Comparison of ENCODE assay signal across 9 mouse cellular contexts in genomic region chr8:46311159-46311558, GRCm38 (mm10). TPM values are rescaled to one million over a fixed set of nuclear protein-coding genes. Genes with fewer than 3 reads are reported as not detected.
DNase-seq lines count a peak whose midpoint lies in the region; ATAC-seq and TF ChIP-seq lines count a peak whose summit lies in the region.
"Had no signal": no experiment of that assay in that cellular context is flagged by ENCODE, and none has a peak within 500 bp of the region (broad histone marks: within the 10 kb centered on the region; RNA-seq: fewer than 3 reads in every experiment).

No protein-coding gene starts in this region.

- whole genome bisulfite sequencing in heart, embryonic 15.5 days = 9% methylated on average over 10 of the region's 10 CpGs
- 9% methylated on average over 10 of the region's 10 CpGs for WGBS in liver, embryonic 14.5 days (ENCODE audit: insufficient replicate concordance)
- 9% methylated on average over 10 of the region's 10 CpGs for WGBS in thymus, adult 2 months

- peak; percentile 89 for DNase-seq in brain, embryonic 14.5 days (ENCODE audit: low read depth)
- peak; percentile 86 to 93 for DNase-seq in kidney, postnatal 36 days
- peak; percentile 59 to 72 (median 72) for DNase-seq in liver, embryonic 14.5 days (ENCODE audit: low read depth in 3 of 3, low spot score in 3 of 3)
- peak; percentile 78 for DNase-seq in ovary, postnatal 14 days (ENCODE audit: low spot score)
- DNase-seq in thymus, adult 2 months = peak; percentile 72

- peak; percentile 41 for TF ChIP-seq CTCF in E14TG2a.4 (conservative IDR thresholded peaks at IDR 0.05; ENCODE audit: low read length)
- TF ChIP-seq CTCF in brain, embryonic 14.5 days (IDR thresholded peaks at IDR 0.05; ENCODE audit: borderline replicate concordance, extremely low read depth, insufficient read depth, insufficient read length) = peak; percentile 90
- TF ChIP-seq CTCF in liver, embryonic 14.5 days (IDR thresholded peaks at IDR 0.05; ENCODE audit: low read depth) = peak; percentile 97
- peak; percentile 78; the same call in 1 of the 2 replicates for TF ChIP-seq CTCF in thymus, adult 2 months (IDR thresholded peaks at IDR 0.05; ENCODE audit: borderline replicate concordance, control insufficient read depth, extremely low read depth, insufficient read depth, low read length, poor library complexity)

- ATAC-seq in erythroid progenitor cell, adult 5-6 weeks (replicated peaks; ENCODE audit: low FRiP score, poor library complexity, severe bottlenecking) = peak; percentile 92
- ATAC-seq in heart, embryonic 15.5 days (replicated peaks; ENCODE audit: insufficient number of reproducible peaks, insufficient read depth, low FRiP score, low read depth) = peak; percentile 72; the same call in 1 of the 2 replicates
- ATAC-seq in liver, embryonic 14.5 days (ENCODE audit: insufficient read depth) = peak; percentile 78

- no peak overlapping the region for H3K27ac ChIP-seq in heart, embryonic 15.5 days
- H3K27ac ChIP-seq in liver, embryonic 14.5 days = no peak overlapping the region
- no peak overlapping the region for H3K27ac ChIP-seq in thymus, adult 2 months (ENCODE audit: control insufficient read depth, insufficient read depth, low read length)
- H3K27ac ChIP-seq: heart, embryonic 13.5 days had no signal

- peaks cover 3% of the 10 kb centered on the region for H3K4me1 ChIP-seq in E14TG2a.4 (replicated peaks; ENCODE audit: low read depth, low read length)
- H3K4me1 ChIP-seq in heart, embryonic 15.5 days (replicated peaks) = 0 out of 2 replicates have a peak, but pooled peaks cover 2% of the 10 kb centered on the region
- peaks cover 2 to 4% of the 10 kb centered on the region in 2 experiments; a peak in 1 of 4 replicates for H3K4me1 ChIP-seq in liver, embryonic 14.5 days (replicated peaks; ENCODE audit: control insufficient read depth in 2 of 2, insufficient read depth in 2 of 2, low read length in 1 of 2)
- no peaks in the 10 kb centered on the region for H3K4me1 ChIP-seq in thymus, adult 2 months (replicated peaks; ENCODE audit: control insufficient read depth, insufficient read depth, low read length)
- H3K4me1 ChIP-seq: heart, embryonic 13.5 days had no signal

- no peak for TF ChIP-seq EP300 in liver, embryonic 14.5 days (IDR thresholded peaks at IDR 0.05; ENCODE audit: low read depth)

- no peak for TF ChIP-seq POLR2A in brain, embryonic 14.5 days (IDR thresholded peaks at IDR 0.05; ENCODE audit: borderline replicate concordance, extremely low read depth, insufficient read depth, insufficient read length, poor library complexity, severe bottlenecking)
- TF ChIP-seq POLR2A in thymus, adult 2 months (IDR thresholded peaks at IDR 0.05; ENCODE audit: control insufficient read depth, extremely low read depth, insufficient read depth, low read length, poor library complexity) = no peak

- H3K9ac ChIP-seq in heart, embryonic 15.5 days = no peak overlapping the region
- no peak overlapping the region for H3K9ac ChIP-seq in liver, embryonic 14.5 days (replicated peaks)
- H3K9ac ChIP-seq: heart, embryonic 13.5 days had no signal

- H3K36me3 ChIP-seq in E14TG2a.4 (ENCODE audit: insufficient read depth, low read length) = no peaks in the 10 kb centered on the region
- no peaks in the 10 kb centered on the region for H3K36me3 ChIP-seq in heart, embryonic 15.5 days
- H3K36me3 ChIP-seq in liver, embryonic 14.5 days (replicated peaks; ENCODE audit: control insufficient read depth, insufficient read depth, low read depth) = no peaks in the 10 kb centered on the region
- H3K36me3 ChIP-seq in thymus, adult 2 months (ENCODE audit: control insufficient read depth, insufficient read depth, low read length) = no peaks in the 10 kb centered on the region
- H3K36me3 ChIP-seq: heart, embryonic 13.5 days had no signal

- no peak overlapping the region for H3K4me2 ChIP-seq in heart, embryonic 15.5 days
- no peak overlapping the region for H3K4me2 ChIP-seq in liver, embryonic 14.5 days (ENCODE audit: low read depth)
- H3K4me2 ChIP-seq: heart, embryonic 13.5 days had no signal

- H3K27me3 ChIP-seq in E14TG2a.4 (ENCODE audit: insufficient read depth, low read length) = peaks cover 13% of the 10 kb centered on the region
- no peaks in the 10 kb centered on the region for H3K27me3 ChIP-seq in heart, embryonic 15.5 days
- no peaks in the 10 kb centered on the region for H3K27me3 ChIP-seq in liver, embryonic 14.5 days (ENCODE audit: control insufficient read depth, insufficient read depth, low read length)
- no peaks in the 10 kb centered on the region for H3K27me3 ChIP-seq in thymus, adult 2 months (ENCODE audit: control insufficient read depth, insufficient read depth, low read length)
- H3K27me3 ChIP-seq: heart, embryonic 13.5 days had no signal

- H3K4me3 ChIP-seq in E14TG2a.4 (replicated peaks; ENCODE audit: low read length) = no peak overlapping the region
- no peak overlapping the region for H3K4me3 ChIP-seq in heart, embryonic 15.5 days
- no peak overlapping the region for H3K4me3 ChIP-seq in liver, embryonic 14.5 days (ENCODE audit: insufficient read depth in 1 of 2, low read depth in 2 of 2, low read length in 2 of 2)
- no peak overlapping the region for H3K4me3 ChIP-seq in thymus, adult 2 months (ENCODE audit: control insufficient read depth, insufficient read depth, low read length)
- H3K4me3 ChIP-seq: heart, embryonic 13.5 days had no signal

- H3K9me3 ChIP-seq in E14TG2a.4 (ENCODE audit: low read length) = peaks cover 8% of the 10 kb centered on the region; the same call in 1 of the 2 replicates
- no peaks in the 10 kb centered on the region for H3K9me3 ChIP-seq in heart, embryonic 15.5 days (replicated peaks)
- H3K9me3 ChIP-seq in liver, embryonic 14.5 days (ENCODE audit: control insufficient read depth, low read length) = no peaks in the 10 kb centered on the region
- H3K9me3 ChIP-seq: heart, embryonic 13.5 days had no signal

RNA-seq across cellular contexts. Expression of gene Helt, which starts 16.7 kb away (rescaled TPM):
- 3.7 and 7.2 TPM in 2 replicates for polyA plus RNA-seq in brain, embryonic 14.5 days (2012; rRNA removed)
- not detected in 2 replicates for total RNA-seq in erythroid progenitor cell, adult 5-6 weeks (2015; ENCODE audit: low replicate concordance)
- total RNA-seq in erythroid progenitor cell, adult 5-6 weeks (2017; ENCODE audit: low replicate concordance) = not detected in 2 replicates
- not detected in 2 replicates for polyA plus RNA-seq in heart, embryonic 15.5 days (2015; fragmentation: Nextera tagmentation; extraction: Ambion mirVana)
- not detected in 2 replicates for polyA plus RNA-seq in liver, embryonic 14.5 days (2012; rRNA removed)
- not detected in 2 replicates for polyA plus RNA-seq in liver, embryonic 14.5 days (2014; fragmentation: Nextera tagmentation; extraction: Ambion mirVana)
- not detected in 2 replicates for polyA plus RNA-seq in thymus, adult 2 months (2012; rRNA removed)
- polyA plus RNA-seq: heart, embryonic 13.5 days had no signal

Comparison
In these comparisons a context has a peak if more than half of its experiments do, and no peak if none do; other contexts are left out.
1. CTCF ChIP-seq: peak in every context shown above with its lines; median percentile 97 in liver, embryonic 14.5 days; 90 in brain, embryonic 14.5 days; 78 in thymus, adult 2 months; 41 in E14TG2a.4.